8 mouse cellular contexts compared by ENCODE assay signal in the genomic region with DNA sequence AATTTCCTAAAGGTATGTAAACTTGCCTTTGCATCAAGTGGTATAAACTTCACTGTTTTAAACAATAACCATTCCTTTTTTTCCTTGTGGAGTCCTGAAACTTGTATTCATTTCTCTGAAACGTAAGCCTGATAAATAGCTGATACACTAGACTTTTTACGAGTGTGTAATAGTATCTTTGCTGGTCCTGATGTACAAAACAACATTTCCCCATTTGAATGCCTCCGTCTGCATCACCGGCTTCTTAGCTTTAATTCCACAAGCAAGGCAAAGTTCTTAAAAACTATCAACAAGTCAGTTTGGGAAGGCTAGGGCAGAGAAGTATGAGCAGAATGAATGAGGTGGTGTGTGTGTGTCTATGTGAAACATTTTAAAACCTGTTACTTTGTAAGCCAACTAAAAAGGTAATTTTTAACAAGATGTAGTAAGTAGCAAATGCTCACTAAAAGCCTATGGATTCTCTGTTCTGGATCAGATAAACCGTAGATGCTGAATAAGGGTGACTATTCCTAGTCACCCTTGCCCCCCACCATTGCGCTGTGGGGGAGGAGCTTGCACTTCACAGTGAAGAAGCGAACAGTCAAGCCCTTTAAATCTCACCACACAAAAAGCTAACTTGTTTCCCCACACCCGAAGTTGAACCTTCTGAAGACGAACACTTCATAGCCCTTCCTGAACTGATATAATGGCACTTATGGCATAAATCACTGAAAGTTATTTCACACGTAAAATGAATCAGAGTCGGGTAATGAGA. TPM values are rescaled to one million over a fixed set of nuclear protein-coding genes. Genes with fewer than 3 reads are reported as not detected.
A peak's percentile ranks its signal among the peaks of the same experiment; 100 is the strongest.
DNase-seq lines count a peak whose midpoint lies in the region; ATAC-seq and TF ChIP-seq lines count a peak whose summit lies in the region.

No protein-coding gene starts in this region.

- peak overlapping the region; percentile 96 for H3K4me3 ChIP-seq in gastrocnemius, adult 2 months
- H3K4me3 ChIP-seq in bone marrow macrophage, adult 2 months (ENCODE audit: insufficient read depth, low read length), result peak overlapping the region; percentile 95
- peak overlapping the region; percentile 92 for H3K4me3 ChIP-seq in forebrain, postnatal 0 days (ENCODE audit: low read depth, low read length)
- peak overlapping the region; percentile 83 for H3K4me3 ChIP-seq in limb, embryonic 12.5 days (replicated peaks)
- H3K4me3 ChIP-seq in myocyte, result peak overlapping the region; percentile 64

- 34% methylated on average over 11 of the region's 11 CpGs for WGBS in forebrain, postnatal 0 days
- 16% methylated on average over 11 of the region's 11 CpGs for WGBS in limb, embryonic 12.5 days

- DNase-seq in gastrocnemius, adult 2 months, result no peak
- no peak for DNase-seq in gastrocnemius, postnatal 4 days (ENCODE audit: low spot score in 2 of 2)
- DNase-seq in forebrain, postnatal 0 days, result peak; percentile 3
- peak; percentile 70 for DNase-seq in yolk sac, embryonic 10.5 days (ENCODE audit: low spot score)
- no peak for DNase-seq in frontal cortex, postnatal 14 days (ENCODE audit: low spot score in 2 of 2)

- peaks cover 15% of the 10 kb centered on the region for H3K4me1 ChIP-seq in bone marrow macrophage, adult 2 months (ENCODE audit: control insufficient read depth, insufficient read depth, low read length)
- no peaks in the 10 kb centered on the region; the same call in 1 of the 2 replicates for H3K4me1 ChIP-seq in forebrain, postnatal 0 days (ENCODE audit: insufficient read depth)
- H3K4me1 ChIP-seq in limb, embryonic 12.5 days (replicated peaks), result peaks cover 10% of the 10 kb centered on the region

- no peaks in the 10 kb centered on the region for H3K9me3 ChIP-seq in forebrain, postnatal 0 days (ENCODE audit: low read length)
- no peaks in the 10 kb centered on the region for H3K9me3 ChIP-seq in limb, embryonic 12.5 days

- no peak overlapping the region for H3K9ac ChIP-seq in forebrain, postnatal 0 days
- H3K9ac ChIP-seq in limb, embryonic 12.5 days (replicated peaks), result no peak overlapping the region; the same call in 1 of the 2 replicates

- no peak overlapping the region for H3ac ChIP-seq in myocyte (ENCODE audit: control insufficient read depth, insufficient read length)

- peak overlapping the region; percentile 93 for H3K4me2 ChIP-seq in forebrain, postnatal 0 days (ENCODE audit: low read depth)
- H3K4me2 ChIP-seq in limb, embryonic 12.5 days, result peak overlapping the region; percentile 71
- H3K4me2 ChIP-seq in myocyte (ENCODE audit: low read depth), result peak overlapping the region; percentile 94

- TF ChIP-seq POLR2A in bone marrow macrophage, adult 2 months (IDR thresholded peaks at IDR 0.05; ENCODE audit: borderline replicate concordance, low read depth, low read length), result no peak
- no peak for TF ChIP-seq POLR2A in myocyte (IDR thresholded peaks at IDR 0.05; ENCODE audit: insufficient read length, low read depth)

- no peak for ATAC-seq in forebrain, postnatal 0 days
- no peak for ATAC-seq in limb, embryonic 12.5 days (ENCODE audit: insufficient number of reproducible peaks, insufficient read depth, low FRiP score, low TSS enrichment, low read depth)

- no peaks in the 10 kb centered on the region for H3K36me3 ChIP-seq in forebrain, postnatal 0 days (ENCODE audit: insufficient read depth)
- H3K36me3 ChIP-seq in limb, embryonic 12.5 days, result no peaks in the 10 kb centered on the region
- H3K36me3 ChIP-seq in myocyte (ENCODE audit: control insufficient read depth, insufficient read depth), result no peaks in the 10 kb centered on the region

- intact Hi-C loops in gastrocnemius, adult 2 months (cut with DNase I), result no loop called here

- no peaks in the 10 kb centered on the region for H3K27me3 ChIP-seq in forebrain, postnatal 0 days (ENCODE audit: insufficient read depth, low read length)
- H3K27me3 ChIP-seq in limb, embryonic 12.5 days, result no peaks in the 10 kb centered on the region
- H3K27me3 ChIP-seq in myocyte (ENCODE audit: control insufficient read depth, insufficient read depth, insufficient read length), result no peaks in the 10 kb centered on the region

- peaks cover 62% of the 10 kb centered on the region for H3K79me2 ChIP-seq in myocyte (ENCODE audit: control insufficient read depth, insufficient read depth)

- no peak for TF ChIP-seq CTCF in gastrocnemius, adult 2 months (IDR thresholded peaks at IDR 0.05)
- TF ChIP-seq CTCF in bone marrow macrophage, adult 2 months (IDR thresholded peaks at IDR 0.05; ENCODE audit: low read depth, low read length), result no peak
- no peak for TF ChIP-seq CTCF in forebrain, postnatal 0 days (IDR thresholded peaks at IDR 0.05; ENCODE audit: low read depth)

- H3K27ac ChIP-seq in gastrocnemius, adult 2 months, result peak overlapping the region; percentile 94
- peak overlapping the region; percentile 95 for H3K27ac ChIP-seq in bone marrow macrophage, adult 2 months (ENCODE audit: insufficient read depth, low read depth, low read length)
- no peak overlapping the region for H3K27ac ChIP-seq in forebrain, postnatal 0 days (ENCODE audit: low read depth, low read length)
- H3K27ac ChIP-seq in limb, embryonic 12.5 days, result no peak overlapping the region

TF ChIP-seq in myocyte, 11 proteins besides CTCF, POLR2A, EP300 and RAD21:
- no peak for TF ChIP-seq USF1 (IDR thresholded peaks at IDR 0.05; ENCODE audit: low read depth)
- TF ChIP-seq REST (IDR thresholded peaks at IDR 0.05; ENCODE audit: insufficient read depth, insufficient read length), result no peak
- TF ChIP-seq SRF (IDR thresholded peaks at IDR 0.05; ENCODE audit: control insufficient read depth, insufficient read length, low read depth), result no peak

RNA-seq across cellular contexts. Expression of a gene that starts 1.9 kb away (rescaled TPM):
- total RNA-seq in gastrocnemius, adult 2 months (2021), result 1 to 10 TPM; 6.7 to 10.0 TPM
- 10 to 100 TPM; 40.5 to 44.3 TPM for total RNA-seq in gastrocnemius, postnatal 4 days (2021)
- 139 and 159 TPM in 2 replicates for polyA plus RNA-seq in bone marrow macrophage, adult 2 months (2012; ENCODE audit: insufficient read depth, insufficient read length, missing spikeins)
- 30.8 and 33.7 TPM in 2 replicates for total RNA-seq in forebrain, postnatal 0 days (2014; rRNA removed)
- 10.3 and 10.9 TPM in 2 replicates for polyA plus RNA-seq in forebrain, postnatal 0 days (2015; fragmentation: Nextera tagmentation; extraction: Ambion mirVana)
- polyA plus RNA-seq in limb, embryonic 12.5 days (2016; fragmentation: Nextera tagmentation; extraction: Ambion mirVana), result 39.9 and 42.1 TPM in 2 replicates
- polyA plus RNA-seq in myocyte (2012; fragmentation: generic; extraction: Trizol), result 7.8 TPM

RNA-seq across cellular contexts. Expression of a gene that starts 34.0 kb away (rescaled TPM):
- total RNA-seq in gastrocnemius, adult 2 months (2021), result 10 to 100 TPM; 47.5 to 75.1 TPM
- total RNA-seq in gastrocnemius, postnatal 4 days (2021), result 10 to 100 TPM; 52.1 to 54.0 TPM
- polyA plus RNA-seq in bone marrow macrophage, adult 2 months (2012; ENCODE audit: insufficient read depth, insufficient read length, missing spikeins), result 17.1 and 24.6 TPM in 2 replicates
- 17.2 and 18.1 TPM in 2 replicates for total RNA-seq in forebrain, postnatal 0 days (2014; rRNA removed)
- 21.2 and 24.7 TPM in 2 replicates for polyA plus RNA-seq in forebrain, postnatal 0 days (2015; fragmentation: Nextera tagmentation; extraction: Ambion mirVana)
- 23.2 and 23.3 TPM in 2 replicates for polyA plus RNA-seq in limb, embryonic 12.5 days (2016; fragmentation: Nextera tagmentation; extraction: Ambion mirVana)
- 9.5 TPM for polyA plus RNA-seq in myocyte (2012; fragmentation: generic; extraction: Trizol)

Comparison
In these comparisons a context has a peak if more than half of its experiments do, and no peak if none do; other contexts are left out.
1. DNase-seq: peak in forebrain, postnatal 0 days (single experiment) and yolk sac, embryonic 10.5 days (single experiment); none in gastrocnemius, adult 2 months (single experiment), gastrocnemius, postnatal 4 days (0 of 2) and frontal cortex, postnatal 14 days (0 of 2).
2. H3K27ac ChIP-seq: peak in gastrocnemius, adult 2 months (single experiment) and bone marrow macrophage, adult 2 months (single experiment); none in forebrain, postnatal 0 days (single experiment) and limb, embryonic 12.5 days (single experiment).
3. Peak in every context shown above with its lines, with median percentiles within 50 percentile points of each other: H3K4me3 ChIP-seq and H3K4me2 ChIP-seq.